Mouse (Mus musculus): ENCODE results near the gene Trappc2l. TPM values are rescaled to one million over a fixed set of nuclear protein-coding genes. Genes with fewer than 3 reads are reported as not detected.

Trappc2l gene
- polyA plus RNA-seq, 1 experiment from 2014 or later, result 92.6 TPM

- WGBS, result under 1% methylated on average over 39 of the region's 39 CpGs
- H3K4me1 ChIP-seq (replicated peaks; ENCODE audit: control insufficient read depth, insufficient read depth, low read length), result peaks cover 19% of the 10 kb centered on the region
- peak within 1 kb of the TSS; percentile 69 for H3K4me2 ChIP-seq (ENCODE audit: low read length)
- H3K36me3 ChIP-seq (ENCODE audit: control insufficient read depth, insufficient read depth), result no peaks in the 10 kb centered on the region
- peak; percentile 93 for ATAC-seq
- H3K9me3 ChIP-seq (ENCODE audit: control insufficient read depth, low read length), result no peaks in the 10 kb centered on the region
- H3K27ac ChIP-seq (ENCODE audit: low read length), result no peak within 1 kb of the TSS
- peak within 1 kb of the TSS; percentile 71 for H3K4me3 ChIP-seq (replicated peaks; ENCODE audit: low read length)
- H3K9ac ChIP-seq (replicated peaks; ENCODE audit: low read depth, low read length), result peak within 1 kb of the TSS; percentile 74
- H3K27me3 ChIP-seq (replicated peaks; ENCODE audit: control insufficient read depth, insufficient read depth, low read length), result no peaks in the 10 kb centered on the region
These were observed 34.8 kb upstream of the Trappc2l start, which contains the start of gene Aprt for GRCm38 (mm10) chr8:122576648-122577022. TSS of gene Aprt (minus strand) at chr8:122576909.

- H3K27me3 ChIP-seq (replicated peaks; ENCODE audit: control insufficient read depth, insufficient read depth, low read length), result no peaks in the 10 kb centered on the region
- 39% methylated on average over 10 of the region's 10 CpGs for WGBS
- H3K36me3 ChIP-seq (ENCODE audit: control insufficient read depth, insufficient read depth), result no peaks in the 10 kb centered on the region
- H3K4me1 ChIP-seq (replicated peaks; ENCODE audit: control insufficient read depth, insufficient read depth, low read length), result peaks cover 19% of the 10 kb centered on the region
- H3K9me3 ChIP-seq (ENCODE audit: control insufficient read depth, low read length), result no peaks in the 10 kb centered on the region
- H3K27ac ChIP-seq (ENCODE audit: low read length), result no peak overlapping the region
- H3K4me3 ChIP-seq (replicated peaks; ENCODE audit: low read length), result peak overlapping the region; percentile 71
- peak overlapping the region; percentile 74 for H3K9ac ChIP-seq (replicated peaks; ENCODE audit: low read depth, low read length)
- peak; percentile 34 for ATAC-seq
- peak overlapping the region; percentile 69 for H3K4me2 ChIP-seq (ENCODE audit: low read length)
These were observed 34.3 kb upstream of the Trappc2l start for GRCm38 (mm10) chr8:122577116-122577515.

GRCm38 (mm10) chr8:122579196-122579595 lies 32.2 kb upstream of the Trappc2l start:
- no peaks in the 10 kb centered on the region for H3K27me3 ChIP-seq (replicated peaks; ENCODE audit: control insufficient read depth, insufficient read depth, low read length)
- no peak overlapping the region for H3K4me3 ChIP-seq (replicated peaks; ENCODE audit: low read length)
- no peaks in the 10 kb centered on the region for H3K9me3 ChIP-seq (ENCODE audit: control insufficient read depth, low read length)
- H3K4me2 ChIP-seq (ENCODE audit: low read length), result no peak overlapping the region
- H3K27ac ChIP-seq (ENCODE audit: low read length), result no peak overlapping the region
- no peaks in the 10 kb centered on the region for H3K36me3 ChIP-seq (ENCODE audit: control insufficient read depth, insufficient read depth)
- H3K9ac ChIP-seq (replicated peaks; ENCODE audit: low read depth, low read length), result no peak overlapping the region
- peaks cover 17% of the 10 kb centered on the region for H3K4me1 ChIP-seq (replicated peaks; ENCODE audit: control insufficient read depth, insufficient read depth, low read length)
- ATAC-seq, result no peak
- 19% methylated on average over 7 of the region's 7 CpGs for WGBS

- Histone ChIP-seq H3K9ac (replicated peaks; ENCODE audit: low read depth, low read length) (no peak overlapping the region), H3K4me3 (replicated peaks; ENCODE audit: low read length) (no peak overlapping the region), H3K36me3 (ENCODE audit: control insufficient read depth, insufficient read depth) (no peaks in the 10 kb centered on the region), H3K9me3 (ENCODE audit: control insufficient read depth, low read length) (no peaks in the 10 kb centered on the region), H3K27ac (ENCODE audit: low read length) (no peak overlapping the region), H3K27me3 (replicated peaks; ENCODE audit: control insufficient read depth, insufficient read depth, low read length) (no peaks in the 10 kb centered on the region), H3K4me1 (replicated peaks; ENCODE audit: control insufficient read depth, insufficient read depth, low read length) (peaks cover 11% of the 10 kb centered on the region), H3K4me2 (ENCODE audit: low read length) (no peak overlapping the region)
- no peak for ATAC-seq
- 81% methylated on average over 15 of the region's 15 CpGs for WGBS
These were observed 30.5 kb upstream of the Trappc2l start for GRCm38 (mm10) chr8:122580926-122581325.

GRCm38 (mm10) chr8:122584981-122585380 lies 26.5 kb upstream of the Trappc2l start:
- H3K27ac ChIP-seq (ENCODE audit: low read length), result no peak overlapping the region

GRCm38 (mm10) chr8:122585411-122585891 lies 26.0 kb upstream of the Trappc2l start:
- ATAC-seq, result no peak
- no peaks in the 10 kb centered on the region for H3K9me3 ChIP-seq (ENCODE audit: control insufficient read depth, low read length)
- no peaks in the 10 kb centered on the region for H3K27me3 ChIP-seq (replicated peaks; ENCODE audit: control insufficient read depth, insufficient read depth, low read length)
- H3K4me3 ChIP-seq (replicated peaks; ENCODE audit: low read length), result no peak overlapping the region
- 81% methylated on average over 14 of the region's 14 CpGs for WGBS
- H3K36me3 ChIP-seq (ENCODE audit: control insufficient read depth, insufficient read depth), result no peaks in the 10 kb centered on the region
- H3K27ac ChIP-seq (ENCODE audit: low read length), result no peak overlapping the region
- H3K4me1 ChIP-seq (replicated peaks; ENCODE audit: control insufficient read depth, insufficient read depth, low read length), result peaks cover 7% of the 10 kb centered on the region
- no peak overlapping the region for H3K4me2 ChIP-seq (ENCODE audit: low read length)
- H3K9ac ChIP-seq (replicated peaks; ENCODE audit: low read depth, low read length), result no peak overlapping the region

More at GRCm38 (mm10) chr8:122584981-122585380, 26.5 kb upstream of the Trappc2l start:
- Histone ChIP-seq H3K9me3 (ENCODE audit: control insufficient read depth, low read length) (no peaks in the 10 kb centered on the region), H3K9ac (replicated peaks; ENCODE audit: low read depth, low read length) (no peak overlapping the region), H3K4me3 (replicated peaks; ENCODE audit: low read length) (no peak overlapping the region), H3K27me3 (replicated peaks; ENCODE audit: control insufficient read depth, insufficient read depth, low read length) (no peaks in the 10 kb centered on the region), H3K4me1 (replicated peaks; ENCODE audit: control insufficient read depth, insufficient read depth, low read length) (peaks cover 7% of the 10 kb centered on the region), H3K36me3 (ENCODE audit: control insufficient read depth, insufficient read depth) (no peaks in the 10 kb centered on the region), H3K4me2 (ENCODE audit: low read length) (no peak overlapping the region)
- WGBS, result 83% methylated on average over 9 of the region's 9 CpGs
- ATAC-seq, result no peak

GRCm38 (mm10) chr8:122586171-122586570 lies 25.3 kb upstream of the Trappc2l start:
- Histone ChIP-seq H3K36me3 (ENCODE audit: control insufficient read depth, insufficient read depth) (no peaks in the 10 kb centered on the region), H3K4me1 (replicated peaks; ENCODE audit: control insufficient read depth, insufficient read depth, low read length) (peaks cover 7% of the 10 kb centered on the region), H3K27ac (ENCODE audit: low read length) (no peak overlapping the region), H3K9me3 (ENCODE audit: control insufficient read depth, low read length) (no peaks in the 10 kb centered on the region), H3K4me3 (replicated peaks; ENCODE audit: low read length) (no peak overlapping the region), H3K27me3 (replicated peaks; ENCODE audit: control insufficient read depth, insufficient read depth, low read length) (no peaks in the 10 kb centered on the region), H3K4me2 (ENCODE audit: low read length) (no peak overlapping the region), H3K9ac (replicated peaks; ENCODE audit: low read depth, low read length) (no peak overlapping the region)
- ATAC-seq, result peak; percentile 57; the same call in 1 of the 2 replicates
- 25% methylated on average over 7 of the region's 7 CpGs for WGBS

- no peak for ATAC-seq
- H3K27ac ChIP-seq (ENCODE audit: low read length), result no peak overlapping the region
- no peak overlapping the region for H3K9ac ChIP-seq (replicated peaks; ENCODE audit: low read depth, low read length)
- peaks cover 7% of the 10 kb centered on the region for H3K4me1 ChIP-seq (replicated peaks; ENCODE audit: control insufficient read depth, insufficient read depth, low read length)
- no peaks in the 10 kb centered on the region for H3K9me3 ChIP-seq (ENCODE audit: control insufficient read depth, low read length)
- no peaks in the 10 kb centered on the region for H3K27me3 ChIP-seq (replicated peaks; ENCODE audit: control insufficient read depth, insufficient read depth, low read length)
- H3K4me3 ChIP-seq (replicated peaks; ENCODE audit: low read length), result no peak overlapping the region
- 81% methylated on average over 10 of the region's 10 CpGs for whole genome bisulfite sequencing
- no peaks in the 10 kb centered on the region for H3K36me3 ChIP-seq (ENCODE audit: control insufficient read depth, insufficient read depth)
- H3K4me2 ChIP-seq (ENCODE audit: low read length), result no peak overlapping the region
These were observed 24.7 kb upstream of the Trappc2l start for GRCm38 (mm10) chr8:122586749-122587148.

- no peak overlapping the region for H3K4me2 ChIP-seq (ENCODE audit: low read length)
- H3K27ac ChIP-seq (ENCODE audit: low read length), result no peak overlapping the region
- H3K27me3 ChIP-seq (replicated peaks; ENCODE audit: control insufficient read depth, insufficient read depth, low read length), result no peaks in the 10 kb centered on the region
- no peak for ATAC-seq
- H3K9me3 ChIP-seq (ENCODE audit: control insufficient read depth, low read length), result no peaks in the 10 kb centered on the region
- no peak overlapping the region for H3K4me3 ChIP-seq (replicated peaks; ENCODE audit: low read length)
- H3K9ac ChIP-seq (replicated peaks; ENCODE audit: low read depth, low read length), result no peak overlapping the region
- H3K4me1 ChIP-seq (replicated peaks; ENCODE audit: control insufficient read depth, insufficient read depth, low read length), result no peaks in the 10 kb centered on the region
- 78% methylated on average over 12 of the region's 12 CpGs for WGBS
- H3K36me3 ChIP-seq (ENCODE audit: control insufficient read depth, insufficient read depth), result no peaks in the 10 kb centered on the region
These were observed 18.2 kb upstream of the Trappc2l start for GRCm38 (mm10) chr8:122593240-122593639.

Measured in forebrain, embryonic 16.5 days (tissue).